Mouse (Mus musculus): ENCODE measurements around the gene Mbnl1.

DNA sequence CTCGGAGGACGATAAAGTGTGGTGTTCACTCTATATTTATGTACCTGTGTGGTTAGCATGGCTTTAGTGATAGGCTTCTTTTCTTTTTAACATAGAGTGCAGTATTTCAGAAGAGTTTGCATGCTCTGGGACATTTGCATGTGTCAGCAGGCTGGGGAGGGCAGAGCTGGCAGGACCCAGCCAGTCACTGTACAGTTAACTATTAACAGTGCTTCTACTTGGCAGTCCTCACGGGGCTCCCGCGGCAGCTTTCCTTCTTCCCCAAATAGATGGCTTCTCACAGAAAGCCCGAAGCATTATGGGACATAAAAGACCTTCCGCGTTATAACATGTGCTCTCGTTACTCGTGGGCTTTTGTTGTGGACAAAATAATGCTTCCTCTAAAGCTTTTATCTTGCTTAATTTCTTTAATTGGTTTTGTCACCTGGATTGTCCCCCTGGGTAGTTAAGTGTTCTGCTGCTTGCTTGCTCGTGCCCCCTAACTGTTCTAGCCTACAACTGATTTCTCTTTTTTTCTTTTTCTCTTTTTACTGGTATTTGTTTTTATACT is 142.5 kb downstream of the Mbnl1 start:
- TF ChIP-seq CTCF (IDR thresholded peaks at IDR 0.05; ENCODE audit: control insufficient read depth, insufficient read depth, low read length) (no peak), POLR2A (IDR thresholded peaks at IDR 0.05; ENCODE audit: borderline replicate concordance, control insufficient read depth, low read depth, low read length) (no peak)
